Mouse (Mus musculus): Measurements from ENCODE around the gene Trim38. TPM values are rescaled to one million over a fixed set of nuclear protein-coding genes. Genes with fewer than 3 reads are reported as not detected.

Gene Trim38
- total and polyA plus RNA-seq, 3 experiments = 0.11 TPM; not detected in 2

DNA sequence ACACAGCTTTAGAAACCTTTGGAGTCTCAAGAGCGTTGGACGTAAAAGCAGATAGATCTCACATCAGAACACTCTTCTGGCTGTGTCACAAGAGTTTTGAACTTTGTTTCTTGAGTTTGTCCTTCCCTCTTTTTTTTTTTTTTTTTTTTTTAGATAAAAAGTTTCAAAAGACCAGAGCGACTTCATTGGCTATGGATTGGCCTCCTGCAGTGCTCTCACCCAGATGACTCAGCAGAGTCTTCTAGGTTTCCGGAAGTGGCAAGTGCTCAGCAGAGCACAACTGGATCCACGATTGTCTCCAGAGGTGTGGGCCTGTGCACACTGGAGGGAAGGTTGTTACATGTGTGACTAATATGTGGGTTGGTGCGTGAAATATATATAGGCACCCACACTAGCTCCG lies 8.6 kb downstream of the Trim38 start:
- Histone ChIP-seq H3K9ac (ENCODE audit: insufficient read depth, low read depth) (no peak overlapping the region), H3K27me3 (replicated peaks) (no peaks in the 10 kb centered on the region), H3K27ac (ENCODE audit: insufficient read depth, low read depth) (no peak overlapping the region), H3K9me3 (replicated peaks; ENCODE audit: low read length) (no peaks in the 10 kb centered on the region), H3K4me1 (ENCODE audit: control insufficient read depth in 1 of 2, insufficient read depth in 2 of 2) (no peaks in the 10 kb centered on the region; a peak in 1 of 4 replicates), H3K4me3 (replicated peaks in 1 of 3; ENCODE audit: low read depth in 2 of 3, low read length in 2 of 3, poor library complexity in 1 of 3) (no peak overlapping the region), H3K79me2 (replicated peaks; ENCODE audit: control insufficient read depth, extremely low read depth, insufficient read depth, poor library complexity, severe bottlenecking) (no peaks in the 10 kb centered on the region), H3K36me3 (replicated peaks in 1 of 2; ENCODE audit: control insufficient read depth in 1 of 2, insufficient read depth in 1 of 2, low read length in 1 of 2) (no peaks in the 10 kb centered on the region), H3K4me2 (ENCODE audit: insufficient read depth, low read depth, poor library complexity, severe bottlenecking) (no peak overlapping the region)
- in situ Hi-C loops (cut with MboI; ENCODE audit: low pct_ligation_motif_present, low pct_unique_long_range_greater_than_20kb, low sequenced_read_pairs) (no loop called here), dilution Hi-C loops (cut with MboI; ENCODE audit: extremely low pct_ligation_motif_present, extremely low pct_unique_long_range_greater_than_20kb, low sequenced_read_pairs) (no loop called here)
- TF ChIP-seq ZC3H11A (IDR thresholded peaks at IDR 0.05; ENCODE audit: low read depth, low read length) (no peak), UBTF (IDR thresholded peaks at IDR 0.05; ENCODE audit: low read depth, low read length) (no peak), MEF2A (IDR thresholded peaks at IDR 0.05; ENCODE audit: borderline replicate concordance, low read depth, low read length) (no peak), ELF1 (IDR thresholded peaks at IDR 0.05; ENCODE audit: low read depth, low read length) (no peak), USF2 (conservative IDR thresholded peaks at IDR 0.05; ENCODE audit: low read depth, low read length) (no peak), EP300 (IDR thresholded peaks at IDR 0.05; ENCODE audit: low read length) (no peak), CHD1 (IDR thresholded peaks at IDR 0.05; ENCODE audit: low read depth, low read length) (no peak)
- no peak for DNase-seq (ENCODE audit: extremely low read depth)

DNA sequence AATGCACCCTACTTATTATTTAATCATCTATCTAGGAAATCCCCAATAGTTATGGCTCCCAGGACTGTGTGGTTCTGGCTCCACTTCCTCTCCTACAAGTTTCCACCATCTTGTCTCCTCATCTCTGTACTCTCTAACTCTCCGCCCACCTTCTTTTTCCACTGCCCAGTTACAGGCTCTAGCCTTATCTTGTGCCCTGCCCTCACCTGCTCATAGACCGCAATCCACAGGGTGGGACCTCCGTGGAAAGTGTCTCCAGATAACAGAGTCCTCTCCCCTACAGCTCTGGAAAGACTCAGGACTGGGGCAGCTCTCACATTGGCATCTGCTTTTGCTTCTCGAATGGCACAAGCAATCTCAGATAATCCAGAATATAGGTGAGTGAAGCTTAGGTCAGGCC lies 9.3 kb downstream of the Trim38 start:
- Histone ChIP-seq H3K4me1 (ENCODE audit: control insufficient read depth in 1 of 2, insufficient read depth in 2 of 2) (no peaks in the 10 kb centered on the region; a peak in 1 of 4 replicates), H3K4me2 (ENCODE audit: insufficient read depth, low read depth, poor library complexity, severe bottlenecking) (no peak overlapping the region), H3K27me3 (replicated peaks) (no peaks in the 10 kb centered on the region), H3K27ac (ENCODE audit: insufficient read depth, low read depth) (no peak overlapping the region), H3K36me3 (replicated peaks in 1 of 2; ENCODE audit: control insufficient read depth in 1 of 2, insufficient read depth in 1 of 2, low read length in 1 of 2) (no peaks in the 10 kb centered on the region), H3K4me3 (replicated peaks in 1 of 3; ENCODE audit: low read depth in 2 of 3, low read length in 2 of 3, poor library complexity in 1 of 3) (no peak overlapping the region), H3K79me2 (replicated peaks; ENCODE audit: control insufficient read depth, extremely low read depth, insufficient read depth, poor library complexity, severe bottlenecking) (no peaks in the 10 kb centered on the region), H3K9ac (ENCODE audit: insufficient read depth, low read depth) (no peak overlapping the region), H3K9me3 (replicated peaks; ENCODE audit: low read length) (no peaks in the 10 kb centered on the region)
- DNase-seq (ENCODE audit: extremely low read depth) = no peak
- in situ Hi-C loops (cut with MboI; ENCODE audit: low pct_ligation_motif_present, low pct_unique_long_range_greater_than_20kb, low sequenced_read_pairs) (no loop called here), dilution Hi-C loops (cut with MboI; ENCODE audit: extremely low pct_ligation_motif_present, extremely low pct_unique_long_range_greater_than_20kb, low sequenced_read_pairs) (no loop called here)
- no peak for TF ChIP-seq NELFE (IDR thresholded peaks at IDR 0.05; ENCODE audit: low read depth, low read length)
- no peak for TF ChIP-seq CHD2 (IDR thresholded peaks at IDR 0.05; ENCODE audit: low read length)
- no peak for TF ChIP-seq MAX (IDR thresholded peaks at IDR 0.05; ENCODE audit: low read length)
- no peak for TF ChIP-seq TBP (conservative IDR thresholded peaks at IDR 0.05; ENCODE audit: low read depth, low read length)
- TF ChIP-seq UBTF (IDR thresholded peaks at IDR 0.05; ENCODE audit: low read depth, low read length) = no peak
- TF ChIP-seq ZMIZ1 (IDR thresholded peaks at IDR 0.05; ENCODE audit: low read depth, low read length) = no peak
- no peak for TF ChIP-seq POLR2AphosphoS2 (IDR thresholded peaks at IDR 0.05; ENCODE audit: low read depth, low read length)
- TF ChIP-seq MXI1 (IDR thresholded peaks at IDR 0.05; ENCODE audit: low read depth, low read length) = no peak
- TF ChIP-seq MAZ (IDR thresholded peaks at IDR 0.05; ENCODE audit: low read depth, low read length) = no peak
- no peak for TF ChIP-seq ZKSCAN1 (IDR thresholded peaks at IDR 0.05; ENCODE audit: borderline replicate concordance, low read depth, low read length)
